Mouse (Mus musculus) right cerebral cortex, postnatal 36 days (tissue): ENCODE results near the gene Dmp1.

Experiments used
- DNase-seq, 2 experiments: peaks; one replicate each; pipeline ENCODE4 v3.0.0; 2022; ENCODE audit warnings: low spot score in 2 of 2, mixed read lengths in 1 of 2

Gene Dmp1

DNA sequence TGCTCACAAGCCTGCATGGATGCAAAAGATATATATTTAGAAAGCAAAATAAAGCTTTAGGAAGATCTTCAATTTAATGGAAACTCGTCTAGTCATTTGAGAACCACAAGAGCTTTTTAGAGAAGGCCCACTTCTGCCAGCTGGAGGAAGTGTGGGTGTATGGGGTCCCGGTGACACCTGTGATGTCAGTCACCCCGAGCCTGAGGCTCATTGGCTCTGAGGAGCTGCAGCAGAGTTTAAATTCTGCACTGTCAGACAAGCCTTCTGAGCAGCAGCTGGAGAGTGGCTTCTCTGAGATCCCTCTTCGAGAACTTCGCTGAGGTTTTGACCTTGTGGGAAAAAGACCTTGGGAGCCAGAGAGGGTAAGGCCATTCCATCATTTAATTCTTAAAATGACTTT lies at the start of gene Dmp1:
Gene Dmp1, plus strand, starts transcription at position 263 of the 400 bp plus-strand sequence.
- no peak for DNase-seq

DNA sequence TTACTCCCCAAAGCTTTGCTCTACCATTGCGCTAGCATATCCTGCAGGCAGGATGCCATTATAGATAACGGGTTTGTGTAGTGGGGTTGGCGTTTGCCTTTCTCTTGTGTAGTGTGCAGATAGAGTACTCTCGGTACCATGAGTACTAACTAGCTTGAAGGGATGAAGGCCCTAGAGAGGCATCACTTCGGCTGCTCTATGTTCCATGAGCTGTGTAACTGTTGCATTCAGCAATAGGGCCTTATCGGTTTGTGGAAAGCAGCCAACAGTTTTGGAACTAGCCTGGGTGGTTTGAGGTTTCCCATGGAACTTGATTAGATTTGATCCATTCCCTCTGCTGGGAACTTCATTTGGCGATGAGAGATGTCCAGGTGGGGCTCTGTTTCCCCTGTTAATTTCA lies 44.7 kb upstream of the Dmp1 start:
- no peak for DNase-seq

DNA sequence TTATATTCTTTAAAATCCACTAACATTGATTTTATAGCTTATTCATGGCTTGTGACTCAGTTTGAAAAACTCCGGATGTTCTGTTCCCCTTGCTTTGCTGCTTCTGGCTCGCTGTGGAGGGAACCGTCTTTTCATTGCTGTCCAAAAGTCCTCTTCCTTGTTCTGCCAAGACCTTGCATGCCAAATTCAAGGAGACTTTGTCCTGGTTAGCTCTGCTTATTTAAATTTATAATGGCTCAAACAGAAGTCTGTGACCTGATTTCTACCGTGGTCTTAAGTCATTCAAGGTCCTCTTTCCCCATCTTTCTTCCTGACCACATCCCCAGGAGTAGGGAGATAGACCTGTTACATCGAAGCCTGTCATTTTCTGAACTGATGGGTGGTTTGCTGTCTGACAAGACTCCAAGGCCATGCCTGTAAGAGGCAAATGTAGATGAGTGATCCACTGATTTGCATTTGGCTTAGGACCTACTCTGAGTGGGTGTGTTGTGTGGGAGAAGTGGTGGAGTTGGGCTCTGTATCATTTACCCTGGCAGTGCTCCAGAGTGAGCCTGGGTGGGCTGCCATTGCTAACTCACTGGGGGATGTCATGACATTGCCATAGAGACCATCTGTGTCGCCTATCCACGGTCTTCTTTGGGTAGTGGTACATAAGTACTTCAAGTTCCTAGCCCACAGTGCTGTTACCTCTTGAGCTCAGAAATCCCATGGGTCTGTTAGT lies 43.9 kb upstream of the Dmp1 start:
- peak; percentile 9 to 36 for DNase-seq

DNA sequence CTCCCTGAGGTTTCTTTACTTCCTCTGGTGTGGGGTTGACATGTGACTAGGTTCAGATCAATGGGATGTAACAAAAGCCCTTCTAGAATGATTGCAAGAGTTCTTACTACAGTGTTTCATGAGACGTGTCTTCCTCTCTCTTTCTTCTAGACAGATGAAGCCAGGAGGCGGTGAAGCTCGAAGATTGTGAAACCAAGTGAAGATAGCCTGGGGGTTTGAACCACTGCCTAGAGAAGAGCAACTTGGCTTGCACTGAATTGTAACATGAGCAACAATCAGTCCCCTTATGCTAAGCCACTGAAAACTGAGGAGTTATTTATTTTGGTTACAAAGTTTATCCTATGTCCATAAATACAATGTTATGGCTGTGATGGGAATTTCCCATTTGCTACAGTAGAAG lies 41.8 kb upstream of the Dmp1 start:
- no peak for DNase-seq

DNA sequence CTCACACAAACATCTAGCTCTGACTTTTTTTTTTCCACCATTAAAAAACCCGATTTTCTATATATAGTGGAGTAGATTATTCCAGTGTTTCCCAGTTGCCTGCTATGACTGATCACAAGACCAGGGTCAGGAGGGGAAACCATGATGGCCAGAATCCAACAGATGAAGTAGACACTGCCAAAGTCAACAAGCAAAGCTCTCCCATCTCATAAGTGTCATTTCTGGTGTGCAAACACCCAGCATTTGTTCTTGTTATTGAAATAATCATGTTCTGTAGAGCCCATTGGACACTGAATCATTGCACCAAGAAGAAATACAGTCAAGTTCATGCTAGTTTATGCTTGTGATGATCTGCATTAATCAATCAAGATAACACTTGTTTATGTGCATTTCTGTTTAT lies 41.0 kb upstream of the Dmp1 start:
- DNase-seq, result no peak

DNA sequence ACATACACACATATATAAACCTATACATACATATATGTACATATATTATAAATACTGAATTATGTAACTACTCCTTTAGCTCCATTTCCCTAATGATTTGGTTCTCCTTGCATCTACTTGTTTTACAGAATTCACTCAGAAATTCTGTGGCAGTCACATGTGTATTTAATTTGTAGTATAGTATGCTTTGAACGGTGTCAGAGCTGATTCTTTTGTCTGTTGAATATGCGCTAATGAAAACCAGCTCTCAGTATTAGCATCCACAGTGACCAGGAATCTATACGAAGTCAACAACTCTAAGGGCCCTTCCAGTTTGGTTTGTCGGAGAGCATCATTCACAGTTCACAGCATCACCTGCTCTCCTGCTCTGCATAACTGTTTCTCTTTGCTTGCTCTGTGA lies 38.9 kb upstream of the Dmp1 start:
- no peak for DNase-seq

DNA sequence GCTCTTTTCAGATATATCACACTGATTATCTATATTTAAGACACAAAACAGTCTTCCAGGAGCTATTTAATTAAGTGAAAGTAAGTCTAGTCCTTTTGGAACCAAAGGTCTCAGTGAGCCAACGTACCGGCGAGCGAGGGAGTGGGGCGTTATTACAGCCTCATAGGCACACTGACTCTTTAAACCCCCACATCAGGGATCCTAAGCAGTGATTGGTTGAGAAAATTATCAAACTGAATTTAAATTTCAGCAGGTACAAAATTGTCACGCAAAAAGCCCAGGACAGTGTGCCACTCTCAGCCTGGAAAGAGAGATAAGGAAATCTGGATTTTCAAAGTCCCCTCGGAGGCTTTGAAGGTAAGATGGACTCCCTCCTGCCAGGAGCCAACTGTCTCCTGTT lies 32.0 kb upstream of the Dmp1 start, which contains the start of gene Dspp:
Gene Dspp, plus strand, starts transcription at position 301 of the 400 bp plus-strand sequence.
- DNase-seq, result no peak

DNA sequence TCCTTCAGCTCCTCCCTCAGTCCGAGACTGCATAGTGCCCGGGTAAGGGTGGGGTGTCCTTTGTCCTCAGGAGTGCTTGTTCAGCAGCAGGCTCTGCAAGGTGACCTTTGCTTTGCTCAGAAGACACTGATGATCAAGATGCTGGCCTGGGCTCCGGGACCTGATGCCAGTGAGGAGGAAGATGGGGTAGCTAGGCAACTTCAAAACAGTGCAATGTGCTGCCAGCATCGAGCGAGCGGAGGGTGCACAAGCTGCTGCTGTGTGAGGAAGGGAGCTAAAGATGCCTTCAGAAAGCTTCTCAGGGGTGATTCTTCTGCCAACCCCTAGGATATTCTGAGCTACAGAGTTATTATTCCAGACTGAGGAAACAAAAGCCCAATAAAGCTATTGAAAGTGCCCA lies 29.3 kb upstream of the Dmp1 start:
- DNase-seq, result peak in 1 of 2 experiments; percentile 12

DNA sequence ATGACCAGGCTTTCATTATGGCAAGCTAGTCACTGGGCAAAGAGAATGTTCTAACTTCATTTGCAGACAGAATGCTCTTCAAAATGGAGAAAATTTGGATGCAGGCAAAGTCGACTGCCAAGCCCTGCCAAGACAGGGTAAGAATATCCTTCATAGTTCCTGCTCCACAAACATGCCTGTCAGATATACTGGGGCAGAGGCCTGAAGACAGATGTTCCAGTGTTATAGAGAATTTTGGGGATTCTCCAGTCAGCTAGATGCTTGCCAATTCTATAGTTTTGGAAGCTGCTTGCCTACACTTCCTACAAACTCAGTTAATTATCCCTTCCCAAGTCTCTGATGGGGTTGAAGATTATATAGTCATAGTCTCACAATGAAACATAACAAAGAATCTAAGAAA lies 18.7 kb upstream of the Dmp1 start:
- DNase-seq, result no peak

DNA sequence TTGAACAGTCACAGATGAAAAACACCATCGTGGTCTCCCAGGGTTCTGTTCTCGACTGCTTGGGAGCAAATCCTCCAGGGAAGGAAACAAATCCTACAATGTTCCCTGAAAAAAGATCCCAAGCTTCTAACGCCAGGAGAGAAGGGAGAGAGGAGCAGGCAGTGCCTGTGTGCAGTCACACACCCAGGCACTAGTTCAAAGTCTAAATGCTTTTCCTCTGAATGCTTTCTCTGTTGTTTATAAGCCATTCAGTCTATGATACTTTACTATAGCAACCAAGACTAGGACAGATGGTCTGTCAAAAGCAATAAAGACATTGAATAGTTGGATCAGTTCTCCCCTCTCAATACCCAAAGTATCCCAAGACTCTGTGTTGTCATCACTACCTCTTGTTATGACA lies 15.1 kb upstream of the Dmp1 start:
- no peak for DNase-seq

DNA sequence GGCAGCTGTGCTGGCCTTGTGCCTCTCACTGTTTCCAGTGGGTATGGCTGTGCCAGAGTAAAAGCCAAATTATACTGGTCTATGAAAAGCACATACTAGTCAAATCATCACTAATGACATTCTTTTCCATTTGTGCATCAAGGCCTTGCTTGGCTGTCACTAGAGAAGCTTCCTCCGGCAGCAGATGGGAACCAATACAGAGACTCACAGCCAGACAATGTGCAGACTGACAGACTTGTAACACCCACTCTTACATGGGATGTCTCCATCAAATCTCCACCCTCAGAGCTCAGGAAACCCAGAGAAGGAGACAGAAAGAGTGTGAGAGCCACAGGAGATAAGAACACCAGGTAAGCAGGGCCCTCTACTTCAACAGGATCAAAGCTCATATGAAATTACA lies 7.3 kb upstream of the Dmp1 start:
- no peak for DNase-seq

DNA sequence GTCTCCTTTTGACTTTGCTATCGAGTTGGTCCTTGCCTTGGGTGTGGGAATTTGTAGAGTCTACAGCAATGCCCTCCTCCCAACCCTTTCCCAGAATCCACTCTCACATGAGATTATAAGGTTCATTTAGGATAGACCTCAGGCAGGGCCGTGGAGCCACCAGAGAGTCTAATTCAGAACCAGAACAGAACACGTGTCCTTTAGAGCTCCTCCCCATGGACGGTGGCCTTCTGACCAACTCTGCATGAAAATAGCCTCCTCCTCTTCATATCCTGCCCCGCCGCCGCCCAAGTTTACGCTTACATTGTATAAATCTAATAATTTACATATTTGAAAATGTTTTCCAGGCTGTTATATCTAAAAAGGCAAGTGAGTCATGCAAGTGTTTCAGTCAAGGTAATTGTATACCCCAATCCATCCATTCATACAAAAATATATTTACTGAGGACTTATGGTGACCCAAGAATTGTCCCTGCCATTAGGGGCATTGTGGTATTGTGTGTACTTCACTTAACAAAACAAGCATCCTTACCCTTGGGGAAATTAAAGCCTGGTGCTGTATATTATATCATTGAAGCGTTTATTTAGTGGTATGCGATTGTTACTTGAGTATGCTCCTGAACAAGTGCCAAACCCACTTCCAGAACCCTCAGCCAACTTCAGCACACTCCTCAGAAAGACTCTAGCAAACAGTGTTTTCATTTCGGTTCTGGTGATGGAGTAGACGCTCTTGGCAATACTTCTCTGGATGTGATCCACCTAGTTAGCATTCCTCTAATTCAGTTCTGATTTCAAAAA lies 1.1 kb upstream of the Dmp1 start:
- no peak for DNase-seq

DNA sequence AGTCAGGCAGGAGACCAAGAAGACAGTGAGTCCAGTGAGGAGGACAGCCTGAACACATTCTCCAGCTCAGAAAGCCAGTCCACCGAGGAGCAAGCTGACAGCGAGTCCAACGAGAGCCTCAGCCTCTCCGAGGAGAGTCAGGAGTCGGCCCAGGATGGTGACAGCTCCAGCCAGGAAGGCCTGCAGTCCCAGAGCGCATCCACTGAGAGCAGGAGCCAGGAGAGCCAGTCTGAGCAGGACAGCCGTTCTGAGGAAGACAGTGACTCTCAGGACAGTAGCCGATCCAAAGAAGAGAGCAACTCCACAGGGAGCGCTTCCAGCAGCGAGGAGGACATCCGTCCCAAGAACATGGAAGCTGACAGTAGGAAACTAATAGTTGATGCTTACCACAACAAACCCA lies 10.1 kb downstream of the Dmp1 start:
- no peak for DNase-seq

DNA sequence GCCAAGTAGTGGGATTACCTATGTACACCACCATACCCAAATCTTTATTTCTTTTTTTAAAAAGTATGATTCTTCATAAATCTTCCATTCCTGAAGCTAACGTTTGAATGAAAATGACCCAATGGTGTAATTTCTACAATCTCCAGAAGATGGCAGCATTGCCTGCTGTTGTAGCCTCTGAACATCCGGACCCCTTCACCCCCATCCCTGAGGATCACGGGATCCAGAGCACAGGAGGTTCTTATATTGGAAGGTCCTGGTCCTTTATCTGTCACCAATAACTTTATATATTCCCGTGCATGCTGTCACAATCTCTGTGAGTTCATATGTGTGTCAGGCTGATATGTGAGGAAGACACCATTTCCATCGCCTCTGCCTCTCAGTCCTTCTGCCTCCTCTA lies 16.5 kb downstream of the Dmp1 start:
- no peak for DNase-seq

DNA sequence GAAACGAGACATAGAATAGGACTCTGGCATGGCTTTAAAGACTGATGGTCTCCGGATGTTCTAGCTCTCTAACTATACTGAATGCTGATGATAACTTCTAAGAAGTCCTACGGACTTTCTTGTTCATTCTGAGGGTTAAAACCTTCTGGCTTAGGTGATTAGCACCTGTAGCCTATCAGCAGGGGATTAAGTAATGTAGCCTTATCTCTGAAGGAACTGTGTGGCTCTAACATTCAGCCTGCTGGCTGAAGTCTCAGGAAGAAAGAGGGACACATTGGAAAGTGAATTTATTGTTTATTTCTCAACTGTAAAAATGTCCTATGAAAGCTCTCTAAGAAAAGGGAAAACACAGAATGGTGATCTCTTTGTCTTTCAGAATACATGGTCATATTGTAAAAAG lies 21.9 kb downstream of the Dmp1 start:
- DNase-seq, result no peak

DNA sequence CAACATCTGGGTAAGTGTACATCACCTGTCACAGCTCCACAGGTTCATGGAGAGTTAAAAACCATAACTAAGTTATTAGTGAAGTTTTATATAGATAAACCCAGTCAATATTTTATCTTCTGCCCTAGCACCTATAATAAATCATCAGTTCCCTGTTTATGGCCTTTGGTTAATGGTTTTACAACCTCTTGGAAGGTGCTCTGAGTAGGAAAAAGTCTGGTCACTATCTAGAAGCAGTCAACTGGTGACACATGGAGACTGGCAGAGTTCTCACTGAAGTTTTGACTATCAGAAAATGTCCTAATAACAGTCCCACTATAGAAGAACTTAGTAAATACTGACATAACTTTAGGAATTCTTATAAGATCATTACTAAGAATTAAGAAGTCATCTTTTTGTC lies 22.3 kb downstream of the Dmp1 start:
- DNase-seq, result no peak

DNA sequence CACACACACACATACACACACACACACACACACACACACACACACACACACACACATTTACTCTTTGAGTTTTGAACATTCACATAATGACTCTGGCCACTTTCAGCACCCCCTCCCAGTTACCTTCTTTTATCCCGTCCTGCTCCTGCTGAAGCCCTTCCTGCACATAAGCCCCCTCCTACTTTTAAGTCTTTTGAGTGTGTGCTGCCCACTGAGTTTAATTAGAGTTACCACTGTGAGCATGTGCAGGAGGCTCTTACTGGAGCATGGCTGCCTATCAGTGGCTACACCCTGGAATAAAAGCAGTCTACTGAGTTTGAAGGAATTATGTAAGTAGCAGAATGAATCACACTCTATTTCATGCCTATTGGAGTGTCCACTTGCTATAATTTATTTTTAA lies 26.1 kb downstream of the Dmp1 start:
- DNase-seq, result no peak

DNA sequence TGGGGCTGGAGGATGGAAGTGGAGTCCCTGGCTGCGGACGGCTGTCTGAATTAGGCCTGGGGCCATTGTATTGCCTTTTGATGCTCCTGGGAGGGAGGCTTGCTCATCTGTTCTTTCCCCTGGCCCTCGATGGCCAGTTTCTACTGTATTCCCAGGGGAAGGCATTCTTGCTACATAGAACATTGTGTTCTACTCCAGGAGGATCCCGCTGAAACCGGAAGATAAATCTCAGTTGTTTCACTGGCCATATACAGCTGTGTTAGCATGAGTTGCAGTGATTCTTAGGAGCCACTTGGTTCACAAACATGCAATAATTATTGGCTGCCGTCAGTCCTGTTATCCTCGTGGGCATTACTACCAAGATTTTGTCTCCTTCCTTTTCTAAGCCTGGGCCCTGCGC lies 34.3 kb downstream of the Dmp1 start:
- no peak for DNase-seq

DNA sequence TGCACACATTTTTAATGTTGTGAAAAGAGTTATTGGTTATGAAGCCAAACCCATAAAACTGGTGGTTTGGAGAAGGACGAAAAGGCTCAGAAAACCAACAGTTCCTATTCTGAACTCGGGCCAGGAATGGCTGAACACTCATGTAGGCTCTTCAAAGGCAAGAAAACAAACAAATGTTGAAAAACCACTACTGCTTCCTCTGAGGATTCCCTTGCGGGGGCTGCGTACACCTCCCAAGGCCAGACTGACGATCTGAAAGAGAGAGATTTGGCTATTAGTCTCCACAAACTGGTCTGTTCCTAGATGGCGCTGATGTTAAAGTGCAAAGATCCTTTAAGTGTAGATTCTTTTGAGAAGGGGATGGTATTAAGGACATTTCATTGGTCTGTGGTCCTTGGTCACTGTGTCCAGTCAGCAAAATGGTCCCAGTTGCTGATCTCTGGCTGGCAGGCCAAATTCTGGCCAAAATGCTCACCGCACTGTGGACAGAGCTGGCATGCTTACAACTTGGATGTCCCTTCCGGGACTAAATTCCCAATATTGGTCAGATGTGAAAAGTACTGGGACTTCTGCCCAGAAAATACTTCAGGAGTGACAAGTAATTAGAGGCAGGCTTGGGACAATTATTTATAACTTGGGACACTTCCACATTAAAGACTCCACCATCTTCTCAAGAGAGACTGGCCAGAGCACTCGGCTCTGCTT lies 37.4 kb downstream of the Dmp1 start:
- peak; percentile 3 to 7 for DNase-seq

DNA sequence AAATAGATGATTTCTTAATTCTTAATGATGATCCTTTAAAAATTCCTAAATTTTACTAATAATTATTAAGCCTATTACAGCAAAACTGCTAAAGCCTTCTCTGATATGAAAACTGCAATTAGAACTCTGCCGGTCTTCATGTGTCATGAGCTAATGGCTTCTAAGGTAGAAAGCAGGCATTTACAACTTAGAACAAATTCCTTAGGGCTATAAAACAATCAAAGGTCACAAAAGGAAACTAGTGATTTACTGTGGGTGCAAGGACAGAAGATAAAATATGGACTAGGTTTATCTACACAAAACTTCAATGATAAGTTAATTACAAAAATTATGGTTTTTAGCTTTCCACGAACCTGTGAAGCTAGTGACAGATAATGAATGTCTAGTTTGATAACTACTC lies 41.8 kb downstream of the Dmp1 start:
- no peak for DNase-seq

DNA sequence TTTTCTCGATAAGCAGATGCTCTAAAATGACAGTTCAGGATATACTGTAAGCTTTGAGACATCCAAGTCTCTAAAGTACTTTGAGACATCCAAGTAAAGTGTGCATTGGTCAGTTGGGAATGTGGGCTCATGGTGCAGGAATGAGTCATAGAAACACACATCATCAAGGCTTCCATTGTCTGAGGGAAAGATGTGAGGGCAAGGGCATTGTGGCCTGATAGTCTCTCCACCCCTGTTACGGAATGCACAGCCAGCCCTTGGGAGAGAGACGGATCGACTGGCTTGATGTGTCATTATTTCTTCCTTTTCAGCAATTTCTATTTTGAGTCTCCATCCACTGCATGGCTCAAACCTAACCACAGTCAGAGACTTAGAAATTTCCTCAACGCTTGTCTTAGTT lies 49.4 kb downstream of the Dmp1 start:
- DNase-seq, result no peak

DNA sequence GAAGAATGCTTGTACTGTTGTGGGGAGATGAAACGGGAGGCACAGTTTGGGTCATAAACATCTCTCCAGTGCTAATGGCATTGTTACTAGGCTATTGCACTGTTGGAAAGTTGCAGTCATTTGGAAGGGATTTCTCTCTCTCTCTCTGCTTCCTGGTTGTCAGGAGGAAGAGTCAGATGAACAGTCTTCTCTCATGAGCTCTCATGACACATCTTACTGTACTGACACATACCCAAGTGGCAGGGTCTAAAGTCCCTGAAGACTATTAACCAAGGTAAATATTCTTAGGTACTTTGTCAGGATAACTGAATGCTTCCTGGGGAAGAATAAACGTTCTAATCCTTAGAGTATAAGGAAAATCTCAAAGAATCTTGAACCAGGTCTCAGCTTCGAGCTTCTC lies 54.2 kb downstream of the Dmp1 start:
- DNase-seq, result no peak
